Mouse (Mus musculus): ENCODE data around the gene H2afz.

DNA sequence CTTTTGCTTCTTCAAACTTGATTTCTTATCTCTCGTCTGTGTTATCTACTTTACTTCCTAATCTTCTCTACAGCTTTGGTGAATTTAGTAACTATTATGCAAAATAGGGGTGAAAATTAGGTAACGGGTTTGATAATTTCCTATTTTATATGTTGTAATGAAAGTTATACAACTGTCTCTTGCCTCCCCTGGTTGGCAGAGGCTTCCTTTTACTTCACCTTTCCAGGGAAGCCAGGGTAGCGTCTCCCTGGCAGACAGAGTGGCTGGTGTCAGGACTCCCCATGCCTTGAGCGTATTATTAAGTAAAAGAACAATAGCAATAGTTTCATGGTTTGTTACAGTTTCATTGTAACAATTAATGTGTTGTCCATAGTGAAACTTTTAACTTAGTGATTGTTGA lies 29.5 kb downstream of the H2afz start:
- TF ChIP-seq CTCF (conservative IDR thresholded peaks at IDR 0.05; ENCODE audit: low read length) (no peak), NANOG (IDR thresholded peaks at IDR 0.05; ENCODE audit: borderline replicate concordance, low read length) (no peak)

Data from E14TG2a.4 (cell line).